7 mouse cellular contexts compared by ENCODE assay signal in genomic region chr10:9174997-9175396, GRCm38 (mm10).
DNase-seq lines count a peak whose midpoint lies in the region; ATAC-seq and TF ChIP-seq lines count a peak whose summit lies in the region.

No protein-coding gene starts in this region.

- 68% methylated on average over 3 of the region's 3 CpGs for WGBS in intestine, embryonic 15.5 days
- 59% methylated on average over 3 of the region's 3 CpGs for whole genome bisulfite sequencing in intestine, embryonic 16.5 days
- WGBS in limb, embryonic 10.5 days = 65% methylated on average over 3 of the region's 3 CpGs

- H3K9me3 ChIP-seq in intestine, embryonic 15.5 days = no peaks in the 10 kb centered on the region
- H3K9me3 ChIP-seq in intestine, embryonic 16.5 days (ENCODE audit: control insufficient read depth, low read length) = no peaks in the 10 kb centered on the region
- H3K9me3 ChIP-seq in CH12.LX (replicated peaks; ENCODE audit: low read length) = no peaks in the 10 kb centered on the region
- no peaks in the 10 kb centered on the region for H3K9me3 ChIP-seq in limb, embryonic 10.5 days (replicated peaks)

- dilution Hi-C loops in CH12.LX (cut with MboI; ENCODE audit: extremely low pct_ligation_motif_present, extremely low pct_unique_long_range_greater_than_20kb, low sequenced_read_pairs) = no loop called here

- 0 out of 2 replicates have a peak, but pooled peaks have one; percentile 43 for ATAC-seq in intestine, embryonic 15.5 days
- no peak for ATAC-seq in intestine, embryonic 16.5 days

- peak; percentile 65 for TF ChIP-seq RAD21 in CH12.LX (IDR thresholded peaks at IDR 0.05; ENCODE audit: low read depth, low read length)

- no peaks in the 10 kb centered on the region for H3K4me1 ChIP-seq in intestine, embryonic 15.5 days (replicated peaks)
- no peaks in the 10 kb centered on the region for H3K4me1 ChIP-seq in intestine, embryonic 16.5 days (ENCODE audit: control insufficient read depth, insufficient read depth, low read length)
- no peaks in the 10 kb centered on the region for H3K4me1 ChIP-seq in CH12.LX (ENCODE audit: control insufficient read depth in 1 of 2, insufficient read depth in 2 of 2)
- no peaks in the 10 kb centered on the region for H3K4me1 ChIP-seq in limb, embryonic 10.5 days

- H3K4me2 ChIP-seq in intestine, embryonic 15.5 days (replicated peaks) = no peak overlapping the region
- H3K4me2 ChIP-seq in intestine, embryonic 16.5 days (ENCODE audit: low read depth, low read length) = no peak overlapping the region
- H3K4me2 ChIP-seq in CH12.LX (ENCODE audit: insufficient read depth, low read depth, poor library complexity, severe bottlenecking) = no peak overlapping the region

- no peaks in the 10 kb centered on the region for H3K79me2 ChIP-seq in CH12.LX (replicated peaks; ENCODE audit: control insufficient read depth, extremely low read depth, insufficient read depth, poor library complexity, severe bottlenecking)

- H3K27ac ChIP-seq in intestine, embryonic 15.5 days = no peak overlapping the region
- no peak overlapping the region for H3K27ac ChIP-seq in intestine, embryonic 16.5 days (ENCODE audit: low read length)
- H3K27ac ChIP-seq in CH12.LX (ENCODE audit: insufficient read depth, low read depth) = no peak overlapping the region
- H3K27ac ChIP-seq in limb, embryonic 10.5 days = no peak overlapping the region

- TF ChIP-seq POLR2A in CH12.LX (IDR thresholded peaks at IDR 0.05; ENCODE audit: low read depth, low read length) = no peak

- in situ Hi-C loops in CH12.LX (cut with MboI; ENCODE audit: low pct_ligation_motif_present, low pct_unique_long_range_greater_than_20kb, low sequenced_read_pairs) = no loop called here

- no peak overlapping the region for H3K4me3 ChIP-seq in intestine, embryonic 15.5 days (replicated peaks)
- H3K4me3 ChIP-seq in intestine, embryonic 16.5 days (ENCODE audit: low read length) = no peak overlapping the region
- no peak overlapping the region for H3K4me3 ChIP-seq in CH12.LX (replicated peaks in 1 of 3; ENCODE audit: low read depth in 2 of 3, low read length in 2 of 3, poor library complexity in 1 of 3)
- H3K4me3 ChIP-seq in limb, embryonic 10.5 days = no peak overlapping the region

- TF ChIP-seq CTCF in CH12.LX (conservative IDR thresholded peaks at IDR 0.05 in 1 of 2, IDR thresholded peaks at IDR 0.05 in 1 of 2; ENCODE audit: low read depth in 2 of 2, low read length in 2 of 2) = peak; percentile 8 to 70; a peak in 2 of 4 replicates

- no peaks in the 10 kb centered on the region for H3K36me3 ChIP-seq in intestine, embryonic 15.5 days
- H3K36me3 ChIP-seq in intestine, embryonic 16.5 days (ENCODE audit: control insufficient read depth, insufficient read depth, low read length) = no peaks in the 10 kb centered on the region
- H3K36me3 ChIP-seq in CH12.LX (replicated peaks in 1 of 2; ENCODE audit: control insufficient read depth in 1 of 2, insufficient read depth in 1 of 2, low read length in 1 of 2) = no peaks in the 10 kb centered on the region
- no peaks in the 10 kb centered on the region for H3K36me3 ChIP-seq in limb, embryonic 10.5 days

- no peaks in the 10 kb centered on the region for H3K27me3 ChIP-seq in intestine, embryonic 15.5 days (replicated peaks)
- no peaks in the 10 kb centered on the region for H3K27me3 ChIP-seq in intestine, embryonic 16.5 days (replicated peaks; ENCODE audit: control insufficient read depth, insufficient read depth, low read length)
- H3K27me3 ChIP-seq in CH12.LX (replicated peaks) = no peaks in the 10 kb centered on the region
- no peaks in the 10 kb centered on the region for H3K27me3 ChIP-seq in limb, embryonic 10.5 days (ENCODE audit: low read depth, poor library complexity, severe bottlenecking)

- H3K9ac ChIP-seq in intestine, embryonic 15.5 days = no peak overlapping the region
- H3K9ac ChIP-seq in intestine, embryonic 16.5 days (ENCODE audit: low read depth, low read length) = no peak overlapping the region
- no peak overlapping the region for H3K9ac ChIP-seq in CH12.LX (ENCODE audit: insufficient read depth, low read depth)

- DNase-seq in CH12.LX (ENCODE audit: extremely low read depth) (peak; percentile 47), NIH3T3 (ENCODE audit: low read depth) (peak; percentile 26)
- peak; percentile 35 for DNase-seq in limb, embryonic 10.5 days (ENCODE audit: low spot score)
- DNase-seq in layer of hippocampus, postnatal 10 days (ENCODE audit: low spot score in 2 of 2) = no peak
- DNase-seq in right cerebral cortex, postnatal 10 days (ENCODE audit: low spot score in 2 of 2) = no peak

- TF ChIP-seq EP300 in CH12.LX (IDR thresholded peaks at IDR 0.05; ENCODE audit: low read length) = no peak

TF ChIP-seq in CH12.LX, 34 proteins besides CTCF, POLR2A, EP300 and RAD21:
- TF ChIP-seq MAZ (IDR thresholded peaks at IDR 0.05; ENCODE audit: low read depth, low read length) (no peak), SMC3 (IDR thresholded peaks at IDR 0.05; ENCODE audit: low read depth, low read length) (peak; percentile 65)

Comparison
In these comparisons a context has a peak if more than half of its experiments do, and no peak if none do; other contexts are left out.
1. DNase-seq: peak in CH12.LX (single experiment), NIH3T3 (single experiment) and limb, embryonic 10.5 days (single experiment); none in layer of hippocampus, postnatal 10 days (0 of 2) and right cerebral cortex, postnatal 10 days (0 of 2).